Mouse (Mus musculus) olfactory bulb, adult 2 months (tissue): Measurements from ENCODE around the gene Ctsj.

ENCODE experiments used
- CTCF ChIP-seq: fragments of 200-500 bp; IDR thresholded peaks from 2 replicates; pipeline ENCODE4 v1.5.1; 2012; ENCODE audit warnings: low read depth, mild to moderate bottlenecking, low read length, moderate library complexity; ENCODE audit not compliant: insufficient read depth
- POLR2A ChIP-seq: fragments of 200-500 bp; IDR thresholded peaks from 2 replicates; pipeline ENCODE4 v1.6.1; 2012; ENCODE audit warnings: mild to moderate bottlenecking, low read depth, low read length, moderate library complexity; ENCODE audit not compliant: insufficient read depth

DNA sequence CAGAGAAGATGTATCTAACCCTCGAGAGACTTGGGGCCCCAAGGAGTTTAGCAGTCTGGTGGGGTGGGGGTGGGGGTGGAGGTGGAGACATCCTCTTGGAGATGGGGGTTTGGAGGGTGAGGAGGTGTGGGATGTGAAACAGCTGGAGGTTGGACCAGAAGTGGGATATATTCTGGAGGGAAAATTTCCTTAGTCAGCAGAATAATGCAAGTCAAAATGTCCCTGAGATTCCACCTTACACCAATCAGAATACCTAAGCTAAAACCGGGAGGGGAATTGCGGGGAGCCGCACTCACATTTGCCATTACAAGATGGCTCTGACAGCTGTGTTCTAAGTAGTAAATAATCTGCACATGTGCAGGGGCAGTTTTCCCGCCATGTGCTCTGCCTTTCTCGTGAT, 16.1 kb upstream of the Ctsj start:
- TF ChIP-seq POLR2A (no peak), CTCF (no peak)
